Mouse (Mus musculus): ENCODE results near the gene Vezt.

DNA sequence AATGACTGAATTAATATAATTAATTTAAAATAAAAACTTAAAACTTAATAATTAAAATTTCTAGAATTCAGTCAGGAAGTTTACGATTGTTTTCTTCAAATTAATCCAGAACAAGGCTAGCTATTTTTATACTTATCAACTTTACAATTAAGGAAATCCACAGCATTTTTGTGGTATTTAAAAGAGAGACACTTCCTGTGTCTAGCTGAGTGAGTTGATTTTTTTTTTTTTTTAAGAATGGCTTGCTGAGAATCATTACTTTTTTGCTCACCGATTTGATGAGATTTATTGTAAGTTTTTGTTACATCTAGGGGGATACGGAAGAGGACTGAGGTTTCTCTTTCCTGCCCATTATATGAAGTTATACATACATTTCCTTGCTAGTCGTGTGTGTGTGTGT, 2.0 kb upstream of the Vezt start:
- no peak for TF ChIP-seq POLR2A (IDR thresholded peaks at IDR 0.05; ENCODE audit: extremely low read depth, insufficient read depth, low read length)
- TF ChIP-seq CTCF (IDR thresholded peaks at IDR 0.05; ENCODE audit: low read depth, low read length): no peak
